Mouse (Mus musculus) heart, adult 2 months (tissue): ENCODE measurements around the gene Gtf2f2. TPM values are rescaled to one million over a fixed set of nuclear protein-coding genes. Genes with fewer than 3 reads are reported as not detected.

Experiments used
- DNase-seq, 2 experiments: peaks; one replicate each; pipeline ENCODE4 v3.0.0; 2021
- H3K27ac ChIP-seq: fragments of 200-600 bp; 2 replicates; pipeline ENCODE4 v1.8.1; 2022
- H3K27me3 ChIP-seq: fragments of 200-500 bp; 2 replicates; pipeline ENCODE4 v1.6.1; 2012; ENCODE audit warnings: mild to moderate bottlenecking, low read length, inconsistent platforms, mixed read lengths; ENCODE audit not compliant: control insufficient read depth, insufficient read depth
- H3K36me3 ChIP-seq: fragments of 200-500 bp; 2 replicates; pipeline ENCODE4 v1.6.1; 2012; ENCODE audit warnings: low read length, inconsistent platforms; ENCODE audit not compliant: control insufficient read depth, insufficient read depth
- H3K4me1 ChIP-seq: fragments of 200-500 bp; 2 replicates; pipeline ENCODE4 v1.6.1; 2011; ENCODE audit warnings: low read length; ENCODE audit not compliant: control insufficient read depth, insufficient read depth
- H3K4me3 ChIP-seq: fragments of 200-600 bp; 2 replicates; pipeline ENCODE4 v1.8.1; 2022
- H3K79me2 ChIP-seq: fragments of 200-500 bp; replicated peaks from 2 replicates; pipeline ENCODE4 v1.6.1; 2012; ENCODE audit warnings: mild to moderate bottlenecking, inconsistent platforms, low read length, moderate library complexity, mixed read lengths; ENCODE audit not compliant: control insufficient read depth, insufficient read depth
- H3K9ac ChIP-seq: fragments of 200-500 bp; 2 replicates; pipeline ENCODE4 v1.6.1; 2012; ENCODE audit warnings: low read depth, mild to moderate bottlenecking, control low read depth, inconsistent platforms, low read length, mixed read lengths
- CTCF ChIP-seq: fragments of 200-600 bp; IDR thresholded peaks from 2 replicates; pipeline ENCODE4 v1.8.1; 2022; ENCODE audit warnings: antibody characterized with exemption, mild to moderate bottlenecking, moderate library complexity
- EP300 ChIP-seq: fragments of 200-500 bp; IDR thresholded peaks from 2 replicates; pipeline ENCODE4 v1.6.1; 2011; ENCODE audit warnings: low read depth, low read length, control low read depth; ENCODE audit not compliant: insufficient read depth
- POLR2A ChIP-seq: fragments of 200-500 bp; IDR thresholded peaks from 2 replicates; pipeline ENCODE4 v1.6.1; 2011; ENCODE audit warnings: mild to moderate bottlenecking, low read depth, low read length, control low read depth; ENCODE audit not compliant: insufficient read depth
- WGBS: fragments of 180-500 bp; shearing (Covaris S2); methylation state at CpG from one replicate; pipeline ENCODE4 v1.1.7; 2018; 5-methylcytosine and 5-hydroxymethylcytosine counted together
- intact Hi-C: fragments of 180-260 bp; cut with DNase I; formaldehyde crosslinking; loops from one replicate; pipeline ENCODE4 v1.15.1; 2025
- polyA plus RNA-seq: library from polyadenylated mRNA; depleted of rRNA; stranded (reverse); fragments of >200 nt; gene quantifications from 2 replicates; pipeline ENCODE4 v1.2.3, GENCODE M21; 2012
- total RNA-seq, 2 experiments: library from RNA; stranded (reverse); gene quantifications; 2 replicates each; pipeline ENCODE4 v1.2.3; 2021

Gtf2f2 gene
- total and polyA plus RNA-seq, 3 experiments: 2.6 to 12.3 (median 10.2) TPM

DNA sequence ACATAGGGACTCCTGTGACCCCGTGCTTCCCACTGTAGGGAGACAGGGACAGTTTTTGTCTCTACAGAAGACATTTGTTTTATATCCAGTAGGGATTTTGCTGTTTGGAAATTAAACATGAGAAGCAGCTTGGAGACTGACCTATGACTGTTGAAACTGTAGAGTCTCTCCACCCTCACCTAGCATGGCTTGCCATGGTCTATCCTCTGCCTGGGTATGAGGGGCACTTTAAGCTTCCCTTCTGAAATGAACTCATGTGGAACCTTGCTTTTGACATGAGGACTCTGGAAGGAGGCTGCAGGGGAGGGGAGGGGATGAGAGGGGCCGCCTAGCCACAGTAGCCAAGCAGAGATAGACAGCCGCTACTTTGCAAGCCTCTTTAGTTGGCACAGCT is 33.5 kb upstream of the Gtf2f2 start:
- no peaks in the 10 kb centered on the region for H3K27me3 ChIP-seq
- no peak for DNase-seq
- no peak overlapping the region for H3K9ac ChIP-seq
- no peaks in the 10 kb centered on the region for H3K79me2 ChIP-seq
- no peaks in the 10 kb centered on the region for H3K4me1 ChIP-seq
- no peak overlapping the region for H3K27ac ChIP-seq
- intact Hi-C loops: no loop called here
- H3K4me3 ChIP-seq: no peak overlapping the region
- 68% methylated on average over 3 of the region's 3 CpGs for WGBS
- TF ChIP-seq EP300 (no peak), CTCF (no peak), POLR2A (no peak)
- H3K36me3 ChIP-seq: no peaks in the 10 kb centered on the region

GRCm38 (mm10) chr14:76043251-76044163 is 32.8 kb upstream of the Gtf2f2 start:
- 74% methylated on average over 14 of the region's 14 CpGs for WGBS
- DNase-seq: no peak
- Histone ChIP-seq H3K36me3 (no peaks in the 10 kb centered on the region), H3K27ac (no peak overlapping the region), H3K9ac (no peak overlapping the region), H3K27me3 (no peaks in the 10 kb centered on the region), H3K79me2 (no peaks in the 10 kb centered on the region), H3K4me3 (no peak overlapping the region), H3K4me1 (no peaks in the 10 kb centered on the region)
- TF ChIP-seq POLR2A (no peak), EP300 (no peak), CTCF (no peak)
- intact Hi-C loops: no loop called here

DNA sequence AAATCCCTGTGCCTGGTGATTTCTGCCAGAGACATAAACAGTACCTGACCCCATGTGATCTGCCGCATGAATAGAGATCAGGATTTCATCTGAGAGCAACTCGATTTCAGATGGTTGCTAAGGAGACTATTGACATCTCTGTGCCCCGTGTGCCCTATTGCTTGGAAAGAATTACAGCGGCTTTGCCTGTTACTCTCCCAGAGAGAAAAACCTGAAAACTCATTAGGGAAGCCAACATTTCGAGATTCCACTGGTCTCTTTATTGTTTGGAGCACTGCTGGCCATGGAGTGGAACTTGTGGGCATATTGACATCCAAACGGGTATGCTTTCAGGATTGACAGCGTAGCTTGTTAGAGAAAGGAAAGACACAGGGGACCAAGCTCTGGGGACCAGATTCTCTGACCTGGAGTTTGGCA is 22.6 kb upstream of the Gtf2f2 start:
- no peak for DNase-seq
- Histone ChIP-seq H3K27ac (no peak overlapping the region), H3K9ac (no peak overlapping the region), H3K79me2 (no peaks in the 10 kb centered on the region), H3K27me3 (no peaks in the 10 kb centered on the region), H3K36me3 (no peaks in the 10 kb centered on the region), H3K4me1 (no peaks in the 10 kb centered on the region), H3K4me3 (no peak overlapping the region)
- intact Hi-C loops: no loop called here
- WGBS: 58% methylated on average over 7 of the region's 7 CpGs
- TF ChIP-seq POLR2A (no peak), EP300 (no peak), CTCF (no peak)

- Histone ChIP-seq H3K27me3 (no peaks in the 10 kb centered on the region), H3K4me3 (no peak overlapping the region), H3K79me2 (no peaks in the 10 kb centered on the region), H3K27ac (no peak overlapping the region), H3K36me3 (no peaks in the 10 kb centered on the region), H3K4me1 (no peaks in the 10 kb centered on the region), H3K9ac (no peak overlapping the region)
- no peak for TF ChIP-seq POLR2A
- no peak for TF ChIP-seq CTCF
- TF ChIP-seq EP300: no peak
- intact Hi-C loops: no loop called here
- 78% methylated on average over 7 of the region's 7 CpGs for WGBS
- DNase-seq: no peak
These were observed 22.0 kb upstream of the Gtf2f2 start for GRCm38 (mm10) chr14:76032671-76033136.

DNA sequence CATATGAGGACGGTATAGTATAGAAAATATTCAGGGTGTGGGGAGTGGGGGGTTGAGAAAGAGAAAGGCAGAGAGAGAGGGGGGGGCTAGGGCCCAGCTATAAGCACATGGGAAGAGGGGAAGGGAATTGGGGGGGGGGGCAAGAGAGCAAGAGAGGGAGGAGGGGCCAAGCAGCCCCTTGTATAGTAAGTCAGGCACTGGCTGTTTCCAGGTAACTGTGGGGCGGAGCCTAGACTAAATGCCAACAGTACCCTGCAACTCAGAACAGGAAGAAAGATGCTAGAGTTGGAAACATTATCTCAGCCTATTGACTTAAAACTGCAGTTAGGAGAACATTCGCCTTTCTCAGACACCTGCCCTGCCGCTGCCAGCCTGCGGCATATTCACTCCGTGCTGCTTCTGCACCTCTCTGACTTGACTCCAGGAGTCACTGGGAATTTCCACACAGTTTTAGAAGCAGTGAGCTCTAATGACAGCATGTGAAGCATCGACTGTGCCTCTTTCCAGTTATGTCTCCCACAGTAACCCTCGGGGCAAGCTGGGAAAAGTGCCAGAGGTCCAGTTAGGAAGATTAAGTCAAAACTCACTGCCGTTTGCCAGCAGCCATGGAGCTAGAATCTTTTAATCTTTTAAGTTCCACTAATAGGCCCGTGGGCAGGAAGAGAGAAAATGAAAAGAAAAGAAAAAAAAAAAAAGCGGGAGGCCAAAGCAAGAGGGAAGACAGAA is 20.6 kb upstream of the Gtf2f2 start:
- no peaks in the 10 kb centered on the region for H3K36me3 ChIP-seq
- H3K27ac ChIP-seq: no peak overlapping the region
- H3K9ac ChIP-seq: no peak overlapping the region
- intact Hi-C loops: no loop called here
- no peaks in the 10 kb centered on the region for H3K79me2 ChIP-seq
- WGBS: 43% methylated on average over 11 of the region's 11 CpGs
- H3K27me3 ChIP-seq: no peaks in the 10 kb centered on the region
- TF ChIP-seq POLR2A: no peak
- TF ChIP-seq CTCF: no peak
- no peak for TF ChIP-seq EP300
- peak; percentile 12 to 21 for DNase-seq
- no peaks in the 10 kb centered on the region for H3K4me1 ChIP-seq
- no peak overlapping the region for H3K4me3 ChIP-seq

GRCm38 (mm10) chr14:76024641-76025040 is 14.0 kb upstream of the Gtf2f2 start:
- no peak overlapping the region for H3K27ac ChIP-seq
- no peaks in the 10 kb centered on the region for H3K27me3 ChIP-seq
- intact Hi-C loops: no loop called here
- H3K79me2 ChIP-seq: no peaks in the 10 kb centered on the region
- WGBS: 81% methylated on average over 4 of the region's 4 CpGs
- H3K4me3 ChIP-seq: no peak overlapping the region
- no peaks in the 10 kb centered on the region for H3K4me1 ChIP-seq
- no peak overlapping the region for H3K9ac ChIP-seq
- DNase-seq: no peak
- no peak for TF ChIP-seq POLR2A
- TF ChIP-seq EP300: no peak
- no peak for TF ChIP-seq CTCF
- H3K36me3 ChIP-seq: no peaks in the 10 kb centered on the region
